Mouse (Mus musculus) liver, adult (tissue): ENCODE data around the gene Mlc1.

ENCODE experiments used
- GATA4 ChIP-seq: IDR thresholded peaks from 2 replicates; pipeline ENCODE4 v1.6.1; 2014; ENCODE audit warnings: mild to moderate bottlenecking, low read length; ENCODE audit not compliant: insufficient replicate concordance

Gene Mlc1

GRCm38 (mm10) chr15:88954368-88955072 is 24.3 kb downstream of the Mlc1 start, which contains the start of gene Ttll8:
Gene Ttll8, minus strand, starts transcription at chr15:88954418.
- TF ChIP-seq GATA4 = no peak

- TF ChIP-seq GATA4 = no peak
Measured at GRCm38 (mm10) chr15:88951246-88951645, 27.6 kb downstream of the Mlc1 start.

- TF ChIP-seq GATA4 = no peak
Measured at GRCm38 (mm10) chr15:88946851-88947250, 32.0 kb downstream of the Mlc1 start.

- TF ChIP-seq GATA4 = no peak
Measured at GRCm38 (mm10) chr15:88943896-88944551, 34.8 kb downstream of the Mlc1 start.

DNA sequence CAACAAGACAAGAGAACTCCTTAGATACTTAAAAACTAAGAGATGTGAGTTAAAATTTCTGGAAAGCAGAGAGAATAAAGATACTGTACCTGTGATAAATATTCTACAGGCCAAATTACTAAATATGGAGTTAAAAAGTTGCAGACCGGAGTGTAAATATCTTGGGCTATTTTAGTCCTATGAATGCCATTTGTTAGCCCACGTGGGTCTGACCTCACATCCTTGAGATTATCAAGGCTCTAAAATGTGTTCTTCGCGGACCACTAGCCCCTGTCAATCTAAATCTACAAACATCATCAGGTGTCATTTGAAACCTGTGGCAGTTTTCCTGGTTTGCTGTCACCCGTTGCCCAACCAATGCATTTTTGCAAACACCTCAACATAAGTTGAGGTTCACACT is 36.0 kb downstream of the Mlc1 start:
- no peak for TF ChIP-seq GATA4

GRCm38 (mm10) chr15:88937291-88937650 is 41.5 kb downstream of the Mlc1 start:
- TF ChIP-seq GATA4 = no peak

DNA sequence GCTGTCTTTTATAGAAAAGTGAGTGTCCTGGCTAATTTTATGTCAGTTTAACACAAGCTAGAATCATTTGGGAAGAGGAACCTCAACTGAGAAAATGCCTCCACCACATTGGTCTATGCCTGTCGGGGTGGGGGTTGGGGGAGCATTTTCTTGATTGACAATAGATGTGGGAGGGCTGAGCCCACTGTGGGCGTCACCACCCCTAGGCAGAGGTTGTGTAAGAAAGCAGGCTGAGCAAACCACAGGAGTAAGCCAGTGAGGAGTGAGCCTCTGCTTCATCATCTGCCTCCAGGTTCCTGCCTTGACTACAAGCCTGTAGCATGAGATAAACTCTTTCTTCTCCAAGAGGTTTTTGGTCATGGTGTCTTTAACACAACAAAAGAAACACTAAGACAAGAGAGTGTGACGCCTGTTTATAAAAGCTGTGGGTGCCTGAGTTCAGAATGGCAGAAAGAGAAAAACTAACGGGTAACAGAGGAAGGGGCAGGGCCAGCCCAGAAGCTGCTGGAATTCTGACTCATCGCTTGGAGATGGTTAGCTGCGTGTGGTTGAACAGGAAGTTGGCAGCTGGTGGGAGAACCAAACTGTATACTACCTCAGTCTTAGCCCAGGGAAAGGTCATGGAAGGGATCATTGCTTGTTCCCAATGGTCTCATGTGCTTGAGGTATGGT is 42.1 kb downstream of the Mlc1 start:
- no peak for TF ChIP-seq GATA4

GRCm38 (mm10) chr15:88934141-88934540 is 44.7 kb downstream of the Mlc1 start:
- TF ChIP-seq GATA4 = no peak

- TF ChIP-seq GATA4 = no peak
Measured at GRCm38 (mm10) chr15:88932667-88933066, 46.1 kb downstream of the Mlc1 start.

GRCm38 (mm10) chr15:88921992-88922310 is 56.9 kb downstream of the Mlc1 start:
- no peak for TF ChIP-seq GATA4

- no peak for TF ChIP-seq GATA4
Measured at GRCm38 (mm10) chr15:88921131-88921991, 57.4 kb downstream of the Mlc1 start.

GRCm38 (mm10) chr15:88920065-88920464 is 58.7 kb downstream of the Mlc1 start:
- no peak for TF ChIP-seq GATA4

DNA sequence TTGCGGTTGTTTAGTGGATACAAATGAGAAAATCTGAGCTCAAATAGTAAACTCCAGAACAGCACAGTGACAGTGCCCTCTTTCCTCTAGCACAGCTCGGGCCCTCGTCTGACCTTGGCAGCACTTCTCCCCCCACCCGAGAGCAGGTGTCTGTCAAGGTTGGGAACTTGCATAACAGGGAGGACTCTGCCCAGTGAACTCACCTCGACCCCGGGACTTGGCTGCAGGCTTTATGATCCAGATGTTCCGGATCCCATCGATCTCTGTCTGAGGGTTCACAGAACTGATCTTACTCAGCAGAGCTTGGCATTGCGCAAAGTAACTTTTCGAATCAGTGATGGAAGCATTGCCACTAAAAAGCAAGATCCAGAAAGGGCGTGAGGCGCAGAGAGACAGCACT is 59.5 kb downstream of the Mlc1 start:
- no peak for TF ChIP-seq GATA4

DNA sequence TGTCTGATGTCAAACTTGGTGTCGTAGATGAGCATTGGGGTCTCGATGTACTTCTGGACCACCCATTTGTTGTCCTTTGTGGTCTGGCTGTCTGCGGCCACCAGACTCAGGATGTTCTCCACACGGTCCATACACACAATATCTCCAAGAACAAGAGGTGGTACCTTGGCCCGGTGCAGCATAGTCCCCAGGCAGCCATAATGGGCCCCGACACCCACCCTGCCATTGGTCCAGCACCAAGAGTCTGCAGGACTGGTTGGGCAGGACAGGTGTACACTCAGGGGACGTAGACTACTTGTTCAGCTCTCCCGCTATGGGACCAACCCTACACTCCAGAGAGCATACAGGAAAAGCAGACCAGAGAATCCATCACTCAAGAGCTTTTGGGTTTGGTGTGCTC is 61.7 kb downstream of the Mlc1 start:
- TF ChIP-seq GATA4 = no peak

GRCm38 (mm10) chr15:88916366-88916765 is 62.4 kb downstream of the Mlc1 start:
- TF ChIP-seq GATA4 = no peak
